Mouse (Mus musculus) lung, embryonic 15.5 days (tissue): ENCODE data around the gene Morn1. TPM values are rescaled to one million over a fixed set of nuclear protein-coding genes. Genes with fewer than 3 reads are reported as not detected.

Experiments used
- ATAC-seq: fragments of 200-750 bp; cut with Nextera tagmentation; 2 replicates; pipeline ENCODE4 v1.8.0; 2017; ENCODE audit warnings: moderate number of reproducible peaks, borderline replicate concordance; ENCODE audit not compliant: low FRiP score, low TSS enrichment; ENCODE audit errors: extremely low read depth
- H3K27ac ChIP-seq: fragments of 300-500 bp; sonication (generic); 2 replicates; pipeline ENCODE4 v1.5.1; 2015; ENCODE audit warnings: moderate library complexity, mild to moderate bottlenecking, inconsistent platforms
- H3K27me3 ChIP-seq: fragments of 300-500 bp; sonication (generic); 2 replicates; pipeline ENCODE4 v1.6.1; 2015; ENCODE audit warnings: inconsistent platforms
- H3K36me3 ChIP-seq: fragments of 300-500 bp; sonication (generic); 2 replicates; pipeline ENCODE4 v1.6.1; 2015; ENCODE audit warnings: inconsistent platforms
- H3K4me1 ChIP-seq: fragments of 300-500 bp; sonication (generic); 2 replicates; pipeline ENCODE4 v1.6.1; 2015; ENCODE audit warnings: inconsistent platforms
- H3K4me2 ChIP-seq: fragments of 300-500 bp; sonication (generic); 2 replicates; pipeline ENCODE4 v1.6.1; 2015; ENCODE audit warnings: inconsistent platforms, mild to moderate bottlenecking, moderate library complexity
- H3K4me3 ChIP-seq: fragments of 300-500 bp; sonication (generic); 2 replicates; pipeline ENCODE4 v1.5.1; 2015; ENCODE audit warnings: mild to moderate bottlenecking, inconsistent platforms
- H3K9ac ChIP-seq: fragments of 300-500 bp; sonication (generic); 2 replicates; pipeline ENCODE4 v1.6.1; 2015; ENCODE audit warnings: inconsistent platforms
- H3K9me3 ChIP-seq: fragments of 300-500 bp; sonication (generic); 2 replicates; pipeline ENCODE4 v1.6.1; 2016; ENCODE audit warnings: inconsistent platforms
- WGBS: fragments of 180-500 bp; shearing (Covaris S2); methylation state at CpG from one replicate; pipeline ENCODE4 v1.1.7; 2015; 5-methylcytosine and 5-hydroxymethylcytosine counted together
- polyA plus RNA-seq: library from polyadenylated mRNA; unstranded; fragments of >200 nt; fragmentation: Nextera tagmentation; extraction: Ambion mirVana; gene quantifications from 2 replicates; pipeline ENCODE4 v1.2.1, GENCODE M21; 2015

Gene Morn1
- polyA plus RNA-seq, 1 experiment from 2014 or later: 7.7 TPM

DNA sequence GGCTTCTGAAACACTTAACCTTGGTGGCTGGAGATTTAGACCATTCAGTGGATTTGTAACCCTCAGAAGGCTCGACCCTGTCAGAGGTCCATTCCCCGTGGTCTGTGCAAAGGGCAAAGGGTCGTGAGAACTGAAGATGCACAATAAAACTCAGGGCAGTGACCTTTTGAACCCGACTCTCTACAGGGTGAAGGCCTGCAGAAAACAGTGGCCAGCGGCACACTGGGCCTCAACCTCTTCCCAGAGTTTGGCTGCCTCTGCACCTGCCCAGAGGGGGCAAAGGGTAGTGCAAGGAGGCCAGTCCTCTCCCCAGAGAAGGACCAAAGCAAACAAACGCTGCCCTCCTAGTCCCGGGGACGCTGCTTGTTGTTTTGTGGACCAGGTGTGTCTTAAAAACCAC lies 102.0 kb downstream of the Morn1 start:
- Histone ChIP-seq H3K4me2 (no peak overlapping the region), H3K4me1 (peaks cover 91% of the 10 kb centered on the region), H3K9ac (no peak overlapping the region), H3K27me3 (no peaks in the 10 kb centered on the region), H3K36me3 (no peaks in the 10 kb centered on the region), H3K4me3 (no peak overlapping the region), H3K27ac (no peak overlapping the region), H3K9me3 (no peaks in the 10 kb centered on the region)
- ATAC-seq: no peak
- WGBS: 17% methylated on average over 8 of the region's 8 CpGs

DNA sequence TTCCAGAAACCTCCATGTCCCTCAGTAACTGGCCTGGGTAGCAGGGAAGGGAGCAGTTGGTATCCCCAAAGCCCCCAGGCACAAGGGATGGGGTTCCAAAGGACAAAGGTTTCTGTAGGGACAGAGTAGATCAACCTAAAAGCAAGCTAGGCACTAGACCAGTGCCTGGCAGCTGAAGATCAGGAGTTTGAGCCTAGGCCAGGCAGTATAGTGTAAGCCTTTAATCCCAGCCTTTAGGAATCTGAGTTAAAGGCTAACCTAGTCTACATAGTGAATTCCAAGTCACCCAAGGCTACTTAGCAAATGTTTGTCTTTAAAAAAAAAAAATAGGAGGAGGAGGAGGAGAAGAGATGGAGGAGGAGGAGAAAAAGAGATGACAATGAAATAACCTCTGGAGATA lies 102.4 kb downstream of the Morn1 start:
- no peak for ATAC-seq
- H3K9ac ChIP-seq: no peak overlapping the region
- H3K4me1 ChIP-seq: peaks cover 91% of the 10 kb centered on the region
- H3K4me2 ChIP-seq: no peak overlapping the region
- H3K27me3 ChIP-seq: no peaks in the 10 kb centered on the region
- H3K36me3 ChIP-seq: no peaks in the 10 kb centered on the region
- H3K4me3 ChIP-seq: no peak overlapping the region
- H3K27ac ChIP-seq: no peak overlapping the region
- H3K9me3 ChIP-seq: no peaks in the 10 kb centered on the region

- Histone ChIP-seq H3K4me3 (no peak overlapping the region), H3K27ac (no peak overlapping the region), H3K4me1 (peaks cover 82% of the 10 kb centered on the region), H3K9me3 (no peaks in the 10 kb centered on the region), H3K4me2 (no peak overlapping the region), H3K9ac (no peak overlapping the region), H3K27me3 (no peaks in the 10 kb centered on the region), H3K36me3 (no peaks in the 10 kb centered on the region)
- no peak for ATAC-seq
- WGBS: 20% methylated on average over 4 of the region's 4 CpGs
Measured at GRCm38 (mm10) chr4:155189711-155190139, 103.3 kb downstream of the Morn1 start.

DNA sequence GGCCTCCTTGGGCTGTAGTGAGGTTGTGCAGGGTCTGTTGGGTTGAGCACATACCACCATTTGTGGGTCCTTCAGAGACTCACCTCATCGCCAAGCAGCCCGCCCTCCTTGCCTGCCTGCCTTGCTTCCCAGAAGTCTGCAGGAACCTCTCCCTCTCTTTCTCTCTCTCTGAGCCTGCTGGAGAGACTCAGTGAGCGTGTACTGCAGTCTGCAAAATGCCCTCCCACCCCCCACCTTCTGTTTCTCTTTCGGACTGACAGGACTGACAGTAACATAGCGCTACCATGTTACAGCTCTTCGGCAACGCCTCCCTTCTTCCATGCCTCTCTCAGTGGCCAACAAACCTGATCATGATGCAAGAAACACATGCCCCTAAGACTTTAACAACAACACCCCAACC lies 103.9 kb downstream of the Morn1 start:
- WGBS: 34% methylated on average over 7 of the region's 7 CpGs
- H3K4me1 ChIP-seq: peaks cover 79% of the 10 kb centered on the region
- no peak for ATAC-seq
- H3K36me3 ChIP-seq: no peaks in the 10 kb centered on the region
- no peak overlapping the region for H3K27ac ChIP-seq
- no peaks in the 10 kb centered on the region for H3K27me3 ChIP-seq
- no peak overlapping the region for H3K9ac ChIP-seq
- H3K4me2 ChIP-seq: no peak overlapping the region
- no peaks in the 10 kb centered on the region for H3K9me3 ChIP-seq
- H3K4me3 ChIP-seq: no peak overlapping the region

Other genes with a start within 250 kb of the Morn1 start
- 0.19 and 0.26 TPM in 2 replicates for gene Ttc34, start 249.1 kb upstream of the Morn1 start, polyA plus RNA-seq
- 0.10 and 0.26 TPM in 2 replicates for gene Mmel1, start 217.0 kb upstream of the Morn1 start, polyA plus RNA-seq
- gene Fam213b, start 187.4 kb upstream of the Morn1 start, polyA plus RNA-seq: 36.4 and 41.5 TPM in 2 replicates
- 1.3 and 1.9 TPM in 2 replicates for gene Tnfrsf14, start 158.0 kb upstream of the Morn1 start, polyA plus RNA-seq
- 0.29 and 0.69 TPM in 2 replicates for gene Hes5, start 125.7 kb upstream of the Morn1 start, polyA plus RNA-seq
- gene Pank4, start 122.5 kb upstream of the Morn1 start, polyA plus RNA-seq: 48.0 and 51.0 TPM in 2 replicates
- 11.1 and 11.2 TPM in 2 replicates for gene Plch2, start 29.8 kb upstream of the Morn1 start, polyA plus RNA-seq
- 21.1 and 26.2 TPM in 2 replicates for gene Pex10, start 19.6 kb upstream of the Morn1 start, polyA plus RNA-seq
- gene Rer1, start 195 bp upstream of the Morn1 start, polyA plus RNA-seq: 157 and 163 TPM in 2 replicates
- 16.1 and 16.9 TPM in 2 replicates for gene Ski, start 136.0 kb downstream of the Morn1 start, polyA plus RNA-seq
- gene Faap20, start 163.2 kb downstream of the Morn1 start, polyA plus RNA-seq: 83.4 and 83.5 TPM in 2 replicates